Mouse (Mus musculus): Measurements from ENCODE around the gene Arhgap33.

- TF ChIP-seq CTCF (IDR thresholded peaks at IDR 0.05; ENCODE audit: extremely low read depth, insufficient read depth, low read length) = no peak
- TF ChIP-seq POLR2A (IDR thresholded peaks at IDR 0.05; ENCODE audit: extremely low read depth, insufficient read depth, low read length) = no peak
These were observed 16.7 kb upstream of the Arhgap33 start for GRCm38 (mm10) chr7:30551445-30552101.
